Mouse (Mus musculus): ENCODE measurements at regions not wholly inside any gene's neighbourhood (a gene's known extent, or its start where the extent isn't known, plus 50 kb on each side); places are given as distances from the start of the nearest gene placed in this dataset.
A peak's percentile ranks its signal among the peaks of the same experiment; 100 is the strongest.

- ATAC-seq (ENCODE audit: insufficient read depth, low FRiP score, low read depth), result no peak
- Histone ChIP-seq H3K4me3 (replicated peaks) (no peak overlapping the region), H3K4me1 (peaks cover 11% of the 10 kb centered on the region), H3K9ac (no peak overlapping the region), H3K27ac (no peak overlapping the region), H3K36me3 (no peaks in the 10 kb centered on the region), H3K4me2 (no peak overlapping the region), H3K9me3 (no peaks in the 10 kb centered on the region), H3K27me3 (replicated peaks) (no peaks in the 10 kb centered on the region)
- WGBS, result 71% methylated on average over 3 of the region's 3 CpGs
These were observed 98.4 kb downstream of the Gm10604 start for GRCm38 (mm10) chr4:11882666-11883065.

GRCm38 (mm10) chr4:11878638-11879037, 102.4 kb downstream of the Gm10604 start:
- Histone ChIP-seq H3K9me3 (no peaks in the 10 kb centered on the region), H3K4me1 (0 out of 2 replicates have a peak, but pooled peaks cover 8% of the 10 kb centered on the region), H3K4me2 (no peak overlapping the region), H3K4me3 (replicated peaks) (no peak overlapping the region), H3K9ac (no peak overlapping the region), H3K36me3 (no peaks in the 10 kb centered on the region), H3K27me3 (replicated peaks) (no peaks in the 10 kb centered on the region), H3K27ac (no peak overlapping the region)
- no peak for ATAC-seq (ENCODE audit: insufficient read depth, low FRiP score, low read depth)
- WGBS, result 55% methylated on average over 6 of the region's 6 CpGs

- Histone ChIP-seq H3K9ac (no peak overlapping the region), H3K4me3 (replicated peaks) (no peak overlapping the region), H3K36me3 (no peaks in the 10 kb centered on the region), H3K4me1 (0 out of 2 replicates have a peak, but pooled peaks cover 8% of the 10 kb centered on the region), H3K4me2 (no peak overlapping the region), H3K27ac (no peak overlapping the region), H3K9me3 (no peaks in the 10 kb centered on the region), H3K27me3 (replicated peaks) (no peaks in the 10 kb centered on the region)
- 62% methylated on average over 4 of the region's 4 CpGs for WGBS
- ATAC-seq (ENCODE audit: insufficient read depth, low FRiP score, low read depth), result no peak
These were observed 103.1 kb downstream of the Gm10604 start for GRCm38 (mm10) chr4:11877945-11878344.

GRCm38 (mm10) chr4:11876009-11876408, 105.1 kb downstream of the Gm10604 start:
- peak; percentile 87 for ATAC-seq (ENCODE audit: insufficient read depth, low FRiP score, low read depth)

GRCm38 (mm10) chr4:11874586-11875264, 106.3 kb downstream of the Gm10604 start:
- H3K27ac ChIP-seq, result peak overlapping the region; percentile 49; the same call in 1 of the 2 replicates
- ATAC-seq (ENCODE audit: insufficient read depth, low FRiP score, low read depth), result peak; percentile 73
- no peaks in the 10 kb centered on the region for H3K36me3 ChIP-seq

More at GRCm38 (mm10) chr4:11876009-11876408, 105.1 kb downstream of the Gm10604 start:
- Histone ChIP-seq H3K9me3 (no peaks in the 10 kb centered on the region), H3K36me3 (no peaks in the 10 kb centered on the region), H3K9ac (no peak overlapping the region), H3K27me3 (replicated peaks) (no peaks in the 10 kb centered on the region), H3K27ac (peak overlapping the region; percentile 73; the same call in 1 of the 2 replicates), H3K4me2 (no peak overlapping the region), H3K4me1 (0 out of 2 replicates have a peak, but pooled peaks cover 8% of the 10 kb centered on the region), H3K4me3 (replicated peaks) (no peak overlapping the region)
- WGBS, result 41% methylated on average over 1 of the region's 1 CpGs

GRCm38 (mm10) chr4:11872036-11872435, 109.0 kb downstream of the Gm10604 start:
- H3K9ac ChIP-seq, result no peak overlapping the region
- H3K36me3 ChIP-seq, result no peaks in the 10 kb centered on the region
- no peak overlapping the region for H3K4me3 ChIP-seq (replicated peaks)
- ATAC-seq (ENCODE audit: insufficient read depth, low FRiP score, low read depth), result no peak
- 0 out of 2 replicates have a peak overlapping the region, but pooled peaks have one; percentile 28 for H3K27ac ChIP-seq
- 0 out of 2 replicates have a peak, but pooled peaks cover 8% of the 10 kb centered on the region for H3K4me1 ChIP-seq
- no peak overlapping the region for H3K4me2 ChIP-seq
- no peaks in the 10 kb centered on the region for H3K9me3 ChIP-seq
- WGBS, result 44% methylated on average over 3 of the region's 3 CpGs
- no peaks in the 10 kb centered on the region for H3K27me3 ChIP-seq (replicated peaks)

More at GRCm38 (mm10) chr4:11874586-11875264, 106.3 kb downstream of the Gm10604 start:
- Histone ChIP-seq H3K4me1 (0 out of 2 replicates have a peak, but pooled peaks cover 8% of the 10 kb centered on the region), H3K9ac (no peak overlapping the region), H3K27me3 (replicated peaks) (no peaks in the 10 kb centered on the region), H3K4me3 (replicated peaks) (no peak overlapping the region), H3K4me2 (no peak overlapping the region), H3K9me3 (no peaks in the 10 kb centered on the region)
- whole genome bisulfite sequencing, result 77% methylated on average over 4 of the region's 4 CpGs

- no peaks in the 10 kb centered on the region for H3K9me3 ChIP-seq
- H3K36me3 ChIP-seq, result no peaks in the 10 kb centered on the region
- no peak overlapping the region for H3K4me3 ChIP-seq (replicated peaks)
- no peak for ATAC-seq (ENCODE audit: insufficient read depth, low FRiP score, low read depth)
- H3K27ac ChIP-seq, result no peak overlapping the region
- no peaks in the 10 kb centered on the region for H3K4me1 ChIP-seq
- no peak overlapping the region for H3K9ac ChIP-seq
- H3K4me2 ChIP-seq, result no peak overlapping the region
- H3K27me3 ChIP-seq (replicated peaks), result no peaks in the 10 kb centered on the region
- WGBS, result 62% methylated on average over 5 of the region's 5 CpGs
These were observed 111.3 kb downstream of the Gm10604 start for GRCm38 (mm10) chr4:11869721-11870120.

GRCm38 (mm10) chr4:11868565-11868964, 112.5 kb downstream of the Gm10604 start:
- 79% methylated on average over 1 of the region's 1 CpGs for WGBS
- no peak overlapping the region for H3K4me3 ChIP-seq (replicated peaks)
- H3K9me3 ChIP-seq, result no peaks in the 10 kb centered on the region
- no peaks in the 10 kb centered on the region for H3K27me3 ChIP-seq (replicated peaks)
- H3K27ac ChIP-seq, result no peak overlapping the region
- no peak overlapping the region for H3K9ac ChIP-seq
- no peaks in the 10 kb centered on the region for H3K36me3 ChIP-seq
- H3K4me2 ChIP-seq, result no peak overlapping the region
- H3K4me1 ChIP-seq, result no peaks in the 10 kb centered on the region
- ATAC-seq (ENCODE audit: insufficient read depth, low FRiP score, low read depth), result no peak
